Mouse (Mus musculus) lung, postnatal 25 days (tissue): ENCODE data around the gene Chp1.
A peak's percentile ranks its signal among the peaks of the same experiment; 100 is the strongest.
"Not testable (repeated sequence)": the region's sequence is repeated elsewhere in the genome, so short reads cannot be mapped to it uniquely, and the experiment has no call there.

Source experiments
- DNase-seq: peaks from one replicate; pipeline ENCODE4 v3.0.0; 2022; ENCODE audit warnings: low spot score

Gene Chp1

DNA sequence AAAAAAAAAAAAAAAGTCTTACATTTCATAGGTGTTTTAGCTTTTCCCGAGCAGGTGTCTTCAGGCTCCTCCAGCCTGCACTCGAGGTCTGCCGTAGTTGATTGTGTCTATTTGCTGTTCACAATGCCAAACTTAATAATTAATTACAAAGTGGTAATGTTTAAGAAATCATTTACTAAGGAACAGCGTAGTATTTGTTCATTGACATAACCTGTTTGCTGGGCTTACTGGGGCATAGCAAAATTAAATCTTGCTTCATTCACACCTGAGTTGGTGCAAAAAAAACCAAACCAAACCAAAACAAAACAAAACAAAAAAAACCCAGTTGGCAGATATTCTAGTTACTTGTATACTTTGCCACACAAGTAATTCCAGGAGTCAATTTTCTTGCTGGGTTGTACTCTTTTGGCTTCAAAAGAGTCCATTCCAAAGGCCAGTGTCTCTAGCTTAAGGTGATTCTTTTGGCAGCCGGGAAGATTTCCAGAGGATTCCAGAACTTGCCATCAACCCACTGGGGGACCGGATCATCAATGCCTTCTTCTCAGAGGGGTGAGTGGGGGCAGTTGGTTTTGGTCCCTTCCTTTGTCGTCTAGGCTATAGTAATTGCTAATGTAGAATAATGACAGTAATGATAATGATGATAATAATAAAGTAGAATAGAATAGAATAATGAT lies 18.8 kb downstream of the Chp1 start:
- no peak for DNase-seq

DNA sequence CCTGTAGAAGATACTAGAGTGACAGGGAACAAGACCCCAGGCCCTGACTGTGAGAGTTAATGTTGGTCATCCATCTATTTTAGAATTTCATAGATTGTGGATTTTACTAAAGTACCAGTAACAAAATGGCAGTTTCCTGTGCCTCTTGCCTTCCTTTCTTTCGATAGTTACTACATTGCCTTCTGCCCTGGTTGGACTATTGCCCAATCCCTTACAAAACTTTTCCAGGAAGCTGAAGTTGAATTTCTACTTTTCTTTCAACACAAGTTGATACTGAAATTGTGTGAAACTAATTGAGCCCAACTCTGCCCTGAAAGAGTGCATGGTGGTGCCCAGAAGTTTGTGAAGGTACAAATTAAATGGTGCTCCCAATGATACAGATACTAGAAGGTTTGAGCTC lies 25.0 kb downstream of the Chp1 start:
- peak; percentile 49 for DNase-seq

DNA sequence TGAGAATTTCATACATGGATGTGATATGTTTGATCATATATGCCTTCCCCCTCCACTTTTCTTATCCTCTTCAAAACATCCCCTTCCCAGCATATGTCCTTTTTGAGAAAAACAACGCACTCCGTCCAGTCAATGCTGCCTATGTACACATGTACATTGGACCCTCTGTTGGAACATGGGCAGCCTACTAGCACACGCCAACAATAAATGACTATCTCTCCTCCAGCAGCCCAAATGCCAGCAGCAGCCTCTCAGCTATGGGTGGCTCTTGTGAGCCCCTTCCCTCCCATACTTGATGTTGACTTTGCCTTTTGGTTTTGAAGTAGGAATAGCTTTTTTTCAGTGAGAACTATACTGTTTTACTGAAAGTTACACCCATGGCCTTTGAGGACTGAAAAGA lies 34.1 kb downstream of the Chp1 start:
- DNase-seq, result no peak

DNA sequence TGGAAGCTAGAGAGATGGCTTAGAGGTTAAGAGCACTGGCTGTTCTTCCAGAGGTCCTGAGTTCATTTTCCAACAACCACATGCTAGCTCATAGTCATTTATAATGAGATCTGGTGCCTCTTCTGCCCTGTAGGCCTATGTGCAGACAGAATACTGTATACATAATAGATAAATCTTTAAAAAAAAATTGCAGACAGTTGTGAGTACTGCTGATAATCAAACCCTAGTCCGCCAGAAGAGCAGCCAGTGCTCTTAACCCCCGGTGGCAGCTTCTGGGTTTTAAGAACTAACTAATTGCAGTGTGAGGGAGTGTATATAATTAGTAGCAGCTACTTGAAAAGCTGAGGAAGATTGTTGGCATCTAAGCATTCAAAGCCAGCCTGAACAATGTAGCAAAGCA lies 35.9 kb downstream of the Chp1 start:
- DNase-seq, result no peak

DNA sequence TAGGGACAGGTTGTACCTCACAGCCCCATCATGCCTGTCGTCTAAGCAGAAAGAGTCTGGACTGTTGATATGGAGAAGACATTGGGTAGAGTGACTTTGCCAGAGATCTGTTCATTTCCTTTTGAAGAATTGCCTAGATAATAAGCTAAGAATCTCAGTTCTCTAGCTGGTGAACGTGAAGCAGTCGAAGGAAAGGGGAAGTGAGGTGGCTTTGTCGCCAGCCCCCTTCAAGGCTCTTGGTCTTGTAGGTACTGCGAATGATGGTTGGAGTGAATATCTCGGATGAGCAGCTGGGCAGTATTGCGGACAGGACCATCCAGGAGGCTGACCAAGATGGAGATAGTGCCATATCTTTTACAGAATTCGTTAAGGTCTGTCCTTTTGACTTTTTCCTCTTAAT lies 36.8 kb downstream of the Chp1 start:
- no peak for DNase-seq

DNA sequence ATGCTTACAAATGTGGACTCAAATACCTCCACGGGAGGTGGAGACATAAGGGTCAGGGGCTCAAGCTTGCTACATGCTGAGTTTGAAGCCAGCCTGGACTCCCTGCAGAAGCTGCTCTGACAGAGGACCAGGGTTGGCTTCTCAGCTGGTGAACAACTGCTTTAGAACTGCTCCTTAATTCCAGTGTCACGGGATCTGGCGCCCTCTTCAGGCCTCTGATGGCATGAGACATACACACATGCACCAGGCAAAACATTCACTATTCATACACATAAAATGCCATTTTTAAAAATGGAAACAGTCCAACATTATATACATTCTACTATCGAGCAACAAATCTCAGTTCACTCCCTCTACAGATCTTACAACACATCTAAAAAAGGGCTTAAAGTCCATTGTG lies 39.9 kb downstream of the Chp1 start:
- peak; percentile 71 for DNase-seq

DNA sequence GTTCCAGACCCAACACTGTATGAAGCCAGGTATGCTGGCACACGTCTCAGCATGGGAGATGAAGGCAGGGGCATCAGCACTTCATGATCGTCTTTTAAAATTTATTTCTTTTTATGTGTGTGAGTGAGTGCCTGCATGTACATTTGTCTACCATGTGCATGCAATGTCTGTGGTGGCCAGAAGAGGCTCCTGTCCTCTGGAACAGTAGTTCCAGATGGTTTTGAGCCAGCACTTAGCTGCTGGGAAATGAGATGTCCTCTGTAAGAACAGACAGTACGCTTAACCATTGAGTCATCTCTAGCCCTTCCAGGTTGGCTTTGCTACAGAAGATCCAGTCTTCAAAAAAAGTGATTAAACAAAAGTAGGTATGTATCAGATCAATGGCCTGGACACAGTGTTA lies 43.8 kb downstream of the Chp1 start:
- DNase-seq, result no peak

DNA sequence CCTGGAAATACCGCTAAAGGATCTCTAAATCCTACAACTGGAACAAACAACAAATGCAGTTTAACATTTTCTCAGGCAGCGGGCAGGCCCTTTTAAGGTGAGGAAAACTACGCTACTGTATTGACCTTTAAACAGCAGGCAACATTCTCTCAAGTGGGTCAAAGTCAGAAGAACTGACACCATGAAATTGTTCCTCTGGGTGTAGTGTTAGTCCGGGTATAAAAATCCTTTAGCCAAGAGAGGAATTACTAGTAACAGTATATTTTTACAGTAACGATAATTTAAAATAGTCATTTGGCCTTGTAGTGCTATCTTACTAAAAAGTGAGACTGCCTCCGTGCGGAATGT lies 46.2 kb downstream of the Chp1 start:
- DNase-seq, result no peak

DNA sequence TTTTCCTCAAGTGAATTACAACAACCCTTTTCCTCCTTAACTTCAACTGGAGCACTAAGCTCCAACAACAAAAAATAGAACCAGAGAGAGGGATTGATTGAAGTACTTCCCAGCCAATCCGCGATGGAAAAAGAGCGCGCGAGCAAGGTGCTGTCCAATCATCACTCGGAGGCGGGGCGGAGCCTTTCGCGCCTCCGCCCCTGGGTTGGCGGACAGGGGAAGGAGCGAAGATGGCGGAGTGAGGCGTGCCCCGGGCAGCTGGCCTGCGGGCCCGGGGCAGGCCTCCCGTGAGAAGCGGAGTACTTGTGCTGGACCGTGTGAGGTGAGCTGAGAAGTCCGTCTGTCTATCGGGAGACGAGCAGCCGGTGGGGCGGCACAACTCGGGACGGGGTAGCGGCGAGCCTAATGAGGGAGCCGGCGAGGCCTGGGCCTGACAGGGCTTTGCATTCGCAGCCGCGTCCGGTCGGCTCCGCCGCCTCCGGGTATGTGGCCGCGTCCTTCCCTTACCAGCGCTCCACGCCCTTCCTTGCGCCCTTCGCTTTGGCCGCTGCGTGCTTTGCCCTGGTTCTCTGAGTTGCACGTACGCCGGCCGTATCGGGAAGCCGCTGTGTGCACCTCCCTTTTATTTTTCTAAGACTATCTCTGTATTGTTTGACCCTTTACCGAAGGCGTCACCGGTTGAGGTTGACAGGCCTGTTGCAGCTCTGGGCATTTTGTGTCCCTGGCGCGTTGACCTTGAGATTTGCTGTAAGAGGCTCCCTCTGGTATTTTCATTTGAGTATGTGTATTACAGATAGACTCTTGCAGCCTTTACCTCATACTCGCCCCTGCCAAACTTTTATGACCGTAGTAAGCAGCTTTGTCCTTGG lies 46.9 kb downstream of the Chp1 start:
- DNase-seq, result peak; percentile 98

DNA sequence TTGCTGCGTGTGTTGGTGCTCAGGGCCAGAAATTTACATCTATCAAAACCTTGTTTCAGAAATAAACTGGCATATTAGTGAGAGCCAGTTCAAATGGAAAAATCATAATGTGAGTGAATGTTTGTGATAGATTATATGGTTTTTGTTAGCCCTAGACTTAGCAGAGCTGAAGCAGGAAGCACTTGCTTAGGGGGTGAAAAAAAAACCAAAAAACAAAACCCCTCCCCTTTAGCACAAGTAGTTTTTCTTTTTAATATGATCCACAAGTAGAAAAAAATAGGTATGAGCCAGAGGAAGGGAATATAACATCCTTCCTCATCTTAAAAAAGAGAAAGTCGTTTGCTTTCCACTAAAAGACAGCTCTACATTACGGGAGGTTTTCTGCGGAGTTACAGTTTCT lies 47.8 kb downstream of the Chp1 start:
- DNase-seq, result no peak

DNA sequence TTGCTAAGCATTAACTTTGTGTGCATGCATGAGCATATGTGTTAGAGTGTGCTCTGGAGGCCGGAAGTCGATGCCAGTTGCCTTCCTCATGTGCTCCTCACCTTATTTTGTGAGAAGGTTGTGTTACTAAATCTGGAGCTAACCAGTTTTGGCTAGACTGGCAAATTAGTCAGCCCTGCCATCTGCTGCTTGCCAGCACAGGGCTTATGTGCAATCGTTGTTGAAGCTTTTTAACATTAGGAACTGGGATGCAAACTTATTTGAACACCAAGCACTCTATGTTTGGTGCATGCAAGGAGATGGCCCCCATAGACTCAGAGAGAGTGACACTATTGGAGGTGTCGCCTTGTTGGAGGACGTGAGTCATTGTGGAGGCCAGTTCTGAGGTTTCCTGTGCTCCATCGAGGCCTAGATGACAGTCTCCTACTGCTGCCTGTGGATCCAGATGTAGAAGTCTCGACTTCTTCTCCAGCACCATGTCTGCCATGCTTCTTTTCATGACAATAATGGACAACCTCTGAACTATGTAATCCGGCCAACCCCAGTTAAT lies 49.4 kb downstream of the Chp1 start:
- DNase-seq, result no peak

DNA sequence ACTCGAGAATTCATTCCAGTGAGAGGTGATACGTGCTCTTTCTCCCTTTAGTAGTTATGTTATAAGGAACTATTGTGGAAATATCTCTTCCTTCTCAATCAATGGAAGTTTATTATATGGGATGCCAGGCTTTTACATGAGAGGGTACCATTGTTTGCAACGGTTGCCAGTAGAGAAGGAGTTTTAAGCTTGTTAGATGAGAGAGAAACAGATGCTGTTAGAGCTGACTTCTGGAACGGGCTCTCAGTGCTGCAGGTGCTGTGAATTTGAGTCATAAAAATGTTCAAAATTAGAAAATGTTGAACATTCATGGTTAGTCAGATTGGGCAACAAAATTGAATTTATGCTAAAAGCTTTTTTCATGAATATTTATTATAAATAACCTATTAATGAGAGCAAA lies 53.5 kb downstream of the Chp1 start:
- no peak for DNase-seq

DNA sequence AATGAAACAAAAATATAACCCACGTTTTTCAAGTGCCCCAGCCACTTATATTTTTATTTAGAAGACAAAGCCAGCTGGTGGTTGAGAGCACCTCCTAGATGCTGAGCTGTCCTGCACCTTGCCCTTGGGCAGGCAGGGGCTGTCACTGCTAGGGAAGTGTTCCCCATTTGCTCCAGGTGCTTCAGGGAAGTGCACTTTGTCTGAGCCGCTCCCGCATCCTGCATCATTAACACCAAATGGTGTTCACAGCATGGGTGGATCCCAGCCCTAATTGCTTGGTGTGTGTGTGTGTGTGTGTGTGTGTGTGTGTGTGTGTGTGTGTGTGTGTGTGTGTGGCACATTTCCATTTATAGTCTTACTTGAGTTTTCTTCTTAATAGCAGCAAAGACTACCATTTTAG lies 54.1 kb downstream of the Chp1 start:
- DNase-seq, result not testable (repeated sequence)

DNA sequence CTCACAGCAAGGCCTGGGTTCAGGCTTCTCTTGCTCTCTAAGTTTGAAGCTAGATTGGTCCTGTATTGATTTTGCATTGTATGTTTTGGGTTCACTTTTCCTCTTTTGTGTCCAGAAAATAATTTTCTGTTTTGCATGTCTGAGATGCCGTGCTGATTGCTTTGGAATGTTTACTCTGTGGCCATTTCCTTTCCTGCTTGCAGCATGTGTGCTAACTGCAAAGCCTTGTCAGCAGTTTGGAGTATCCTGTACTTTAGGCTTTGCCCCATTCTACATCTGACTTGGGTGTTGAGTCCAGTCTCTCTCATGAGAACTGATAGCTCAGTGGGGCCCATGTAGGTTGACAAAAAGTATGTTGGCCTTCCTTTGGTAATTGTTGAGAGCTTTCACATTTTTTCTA lies 55.0 kb downstream of the Chp1 start:
- DNase-seq, result no peak

DNA sequence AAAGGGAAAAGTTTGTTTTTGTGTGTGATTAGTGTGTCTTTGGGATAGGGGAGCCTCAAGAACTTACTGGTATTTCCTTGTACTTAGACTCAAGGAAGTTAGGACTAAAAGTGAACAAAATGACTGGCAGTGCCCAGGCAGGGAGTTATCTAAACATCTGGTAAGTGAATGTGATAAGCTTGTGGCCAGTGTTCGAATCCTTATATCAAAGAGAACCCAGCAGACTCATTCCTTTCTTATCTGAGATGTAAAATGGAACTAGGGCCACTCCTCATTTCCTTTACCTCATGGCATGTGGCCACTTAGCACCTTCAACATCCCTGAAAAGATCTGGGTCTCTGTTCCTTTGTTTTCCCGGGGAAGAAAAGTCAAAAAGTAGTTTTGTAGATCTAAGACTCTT lies 56.4 kb downstream of the Chp1 start:
- no peak for DNase-seq

DNA sequence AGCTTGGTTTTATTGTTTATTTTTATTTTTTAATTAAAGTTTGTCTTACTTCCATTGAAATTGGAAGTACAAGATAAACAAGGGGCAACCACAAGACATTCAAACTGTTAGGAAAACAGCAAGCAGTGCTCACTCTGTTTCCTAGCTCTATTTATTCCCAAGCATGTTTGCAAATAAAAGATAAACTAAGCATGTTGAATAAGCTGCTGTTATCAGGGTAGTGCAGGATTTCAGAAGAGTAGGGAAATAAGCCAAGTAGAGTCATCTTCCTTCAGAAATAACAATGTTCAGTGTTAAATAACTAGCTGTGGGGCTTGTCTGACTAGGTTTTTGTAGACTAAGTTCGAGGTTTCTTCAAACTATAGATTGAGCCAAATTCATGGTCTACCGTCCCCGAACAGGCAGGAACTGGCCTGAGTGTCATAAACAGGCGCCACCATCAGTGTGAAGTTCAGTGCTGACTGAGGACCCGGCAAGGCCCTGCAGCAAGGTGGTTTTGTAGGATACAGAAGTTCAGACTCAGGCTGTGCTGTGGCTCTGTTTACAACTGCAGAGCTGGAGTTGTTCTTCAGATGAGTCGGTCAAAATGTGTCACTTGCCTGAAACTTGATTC lies 58.0 kb downstream of the Chp1 start:
- no peak for DNase-seq

DNA sequence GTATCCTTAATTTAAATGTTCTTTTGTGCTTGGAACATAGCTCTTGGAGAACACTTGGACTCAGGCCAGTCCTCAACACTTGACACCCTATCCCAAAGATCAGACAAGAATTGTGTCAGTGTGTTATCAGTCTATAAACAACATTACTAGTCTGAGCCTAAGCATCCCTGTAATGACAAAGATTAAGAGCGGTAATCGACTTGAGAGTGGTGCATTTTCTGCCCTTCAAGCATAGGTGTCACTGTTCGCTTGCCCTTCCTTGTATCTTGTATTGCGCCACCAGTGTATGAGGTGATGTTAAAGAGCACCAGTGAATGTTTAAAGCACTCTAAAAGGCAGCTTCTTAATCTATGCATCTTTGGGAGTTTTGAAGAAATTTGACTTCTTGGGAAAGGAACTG lies 59.5 kb downstream of the Chp1 start:
- DNase-seq, result no peak

DNA sequence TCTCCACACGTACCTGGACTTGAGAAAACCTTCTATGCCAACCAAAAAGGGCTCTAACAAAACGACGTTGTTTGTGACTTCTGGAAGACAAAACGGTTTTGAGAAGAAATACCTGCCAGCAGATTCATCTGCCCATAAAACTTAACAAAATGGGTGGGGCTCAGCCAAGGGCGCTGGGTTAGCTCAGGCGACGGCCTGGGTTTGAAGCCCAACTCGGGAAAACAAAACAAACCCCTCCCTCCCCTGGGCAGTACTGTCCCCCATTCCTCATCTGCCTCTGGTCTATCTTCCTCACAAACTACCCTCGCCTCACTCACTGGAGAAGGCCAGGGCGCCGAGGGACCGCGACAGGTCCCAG lies 70.3 kb downstream of the Chp1 start:
- no peak for DNase-seq

DNA sequence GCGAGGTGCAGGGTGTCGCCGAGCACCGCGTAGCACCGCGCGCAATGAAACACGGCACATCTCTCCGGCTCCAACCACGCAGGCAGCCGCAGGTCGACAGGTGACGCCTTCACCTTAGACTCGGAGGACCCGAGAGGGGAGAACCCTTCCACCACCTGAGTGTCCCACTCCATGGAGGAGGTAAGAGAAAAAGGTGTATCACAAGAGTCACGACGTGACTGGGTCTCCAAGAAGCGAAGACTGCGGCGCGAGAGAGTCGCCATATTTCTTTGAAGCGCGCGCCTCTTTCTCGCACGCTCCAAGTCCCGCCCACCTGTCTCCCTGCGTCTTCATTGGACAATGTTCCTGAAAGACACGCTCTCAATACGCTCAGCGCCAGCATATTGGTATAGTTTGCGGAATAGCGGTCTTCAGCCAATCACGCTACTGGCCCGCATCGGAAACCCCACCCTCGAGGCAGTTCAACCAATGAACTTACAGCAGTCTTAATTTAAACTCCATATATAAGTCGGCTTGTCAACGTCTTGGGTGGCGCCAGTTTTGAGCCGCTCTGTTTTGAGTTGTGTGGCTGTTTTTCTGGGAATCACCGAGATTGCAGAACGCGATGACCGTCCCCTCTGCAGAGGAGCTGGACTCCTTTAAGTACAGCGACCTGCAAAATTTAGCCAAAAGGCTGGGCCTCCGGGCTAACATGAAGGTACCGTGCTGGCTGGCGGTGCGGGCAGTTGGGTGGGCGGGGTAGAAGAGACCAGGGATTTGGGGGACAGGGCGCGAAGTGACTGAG lies 70.9 kb downstream of the Chp1 start, which contains the start of the genes Nusap1 and Oip5:
Nusap1 (plus strand) TSS at position 100 of the 784 bp plus-strand sequence.
Oip5 (minus strand) TSS at position 271 of the 784 bp plus-strand sequence.
- DNase-seq, result peak; percentile 96

DNA sequence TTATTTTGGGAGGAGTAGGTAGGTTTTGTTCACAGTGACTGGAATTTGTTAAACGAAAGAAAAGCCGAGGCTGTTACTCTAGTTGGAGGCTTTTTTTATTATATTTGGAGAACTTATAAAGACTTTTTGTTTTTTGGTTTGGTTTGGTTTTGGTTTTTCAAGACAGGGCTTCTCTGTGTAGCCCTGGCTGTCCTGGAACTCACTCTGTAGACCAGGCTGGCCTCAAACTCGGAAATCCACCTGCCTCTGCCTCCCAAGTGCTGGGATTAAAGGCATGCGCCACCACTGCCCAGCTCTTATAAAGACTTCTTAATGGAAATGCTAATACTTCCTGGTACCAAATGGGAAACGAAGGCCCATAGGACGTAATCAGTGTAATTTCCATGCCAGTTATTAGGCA lies 71.5 kb downstream of the Chp1 start:
- not testable (repeated sequence) for DNase-seq

DNA sequence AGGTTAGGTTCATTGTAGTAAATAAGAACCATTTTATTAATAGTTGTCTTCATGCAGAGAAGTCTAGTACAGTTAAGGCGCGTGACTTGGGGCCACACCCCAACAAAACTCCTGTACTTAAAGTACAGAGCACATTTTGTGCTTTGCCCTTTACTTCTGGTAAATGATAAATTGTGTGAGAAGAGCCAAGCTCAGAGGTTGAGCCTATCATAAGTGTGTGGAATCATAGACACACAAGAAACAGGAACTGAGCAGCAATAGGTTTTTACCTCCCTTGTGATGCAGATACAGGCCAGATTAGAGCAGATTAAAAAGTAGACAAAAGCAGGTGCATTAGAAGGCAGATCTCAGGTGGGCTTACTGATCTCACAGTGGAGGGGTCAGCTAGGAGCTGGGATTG lies 73.8 kb downstream of the Chp1 start:
- DNase-seq, result no peak
